Mouse (Mus musculus): ENCODE data around the gene Gjb1. TPM values are rescaled to one million over a fixed set of nuclear protein-coding genes. Genes with fewer than 3 reads are reported as not detected.

Gene Gjb1
- total RNA-seq, 2 experiments from 2014 or later, result not detected

- ATAC-seq (replicated peaks; ENCODE audit: low FRiP score, poor library complexity, severe bottlenecking), result no peak
Measured at GRCm38 (mm10) chrX:101388866-101389537, 12.8 kb downstream of the Gjb1 start.

DNA sequence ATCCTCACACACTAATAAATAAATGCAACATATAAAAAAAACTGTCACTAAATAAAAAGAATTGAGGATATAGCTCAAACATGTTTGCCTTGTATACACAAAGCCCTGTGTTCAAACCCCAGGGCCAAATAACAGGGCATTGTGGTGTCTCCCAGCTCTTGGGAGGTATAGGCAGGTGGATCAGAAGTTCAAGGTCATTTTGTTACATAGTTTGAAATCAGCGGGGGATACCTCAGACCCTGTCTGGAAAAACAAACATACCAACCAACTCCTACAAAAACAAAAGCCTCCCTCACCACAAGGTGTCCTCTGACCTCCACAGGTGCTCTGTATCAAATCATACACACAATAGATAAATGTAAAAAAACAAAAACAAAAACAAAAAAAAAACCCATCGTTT lies 18.2 kb downstream of the Gjb1 start:
- no peak for ATAC-seq (replicated peaks; ENCODE audit: low FRiP score, poor library complexity, severe bottlenecking)

- no peak for ATAC-seq (replicated peaks; ENCODE audit: low FRiP score, poor library complexity, severe bottlenecking)
Measured at GRCm38 (mm10) chrX:101396459-101396858, 20.3 kb downstream of the Gjb1 start.

GRCm38 (mm10) chrX:101418946-101419724 lies 43.0 kb downstream of the Gjb1 start:
- no peak for ATAC-seq (replicated peaks; ENCODE audit: low FRiP score, poor library complexity, severe bottlenecking)

- ATAC-seq (replicated peaks; ENCODE audit: low FRiP score, poor library complexity, severe bottlenecking), result peak; percentile 94
Measured at GRCm38 (mm10) chrX:101419725-101420699, 43.8 kb downstream of the Gjb1 start.

DNA sequence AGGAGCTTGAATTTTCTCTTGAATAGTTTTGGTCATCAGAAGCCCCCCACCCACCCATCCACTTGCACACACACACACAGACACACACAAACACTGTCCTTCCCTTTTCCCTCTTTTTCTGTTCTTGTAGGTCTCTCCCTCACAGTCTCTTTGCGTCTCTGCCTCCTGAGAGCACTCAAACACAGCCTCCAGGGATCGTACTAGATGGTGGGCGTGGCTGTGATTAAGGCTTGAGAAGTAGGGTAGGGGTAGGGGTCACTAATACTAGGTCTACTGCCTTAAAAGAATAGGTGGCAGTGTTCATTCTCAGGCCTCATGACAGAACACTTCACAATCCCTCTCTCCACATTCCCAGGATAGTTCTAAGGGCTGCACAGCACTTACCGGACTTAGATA lies 44.5 kb downstream of the Gjb1 start, which contains the start of gene Zmym3:
Gene Zmym3 (minus strand): TSS at position 150 of the 396 bp plus-strand sequence.
- no peak for ATAC-seq (replicated peaks; ENCODE audit: low FRiP score, poor library complexity, severe bottlenecking)

DNA sequence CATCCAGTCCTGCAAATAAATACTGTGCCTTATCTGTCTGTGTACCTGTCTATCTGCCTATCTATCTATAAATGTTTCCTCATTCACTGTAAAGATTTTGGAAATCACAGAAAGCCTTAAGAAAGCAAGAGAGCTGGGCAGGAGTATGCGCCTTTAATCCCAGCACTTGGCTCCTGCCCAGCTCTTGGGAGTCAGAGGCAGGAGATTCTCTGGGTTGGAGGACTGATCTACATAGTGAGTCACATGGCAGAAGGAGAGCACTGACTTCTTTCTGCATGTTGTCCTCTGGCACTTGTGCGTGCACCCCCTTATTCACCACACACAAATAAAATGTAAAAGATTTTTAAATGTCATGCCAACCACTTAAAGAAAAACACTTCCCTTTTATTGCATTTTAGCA lies 47.3 kb downstream of the Gjb1 start:
- no peak for ATAC-seq (replicated peaks; ENCODE audit: low FRiP score, poor library complexity, severe bottlenecking)

GRCm38 (mm10) chrX:101427774-101428173 lies 51.6 kb downstream of the Gjb1 start:
- no peak for ATAC-seq (replicated peaks; ENCODE audit: low FRiP score, poor library complexity, severe bottlenecking)

DNA sequence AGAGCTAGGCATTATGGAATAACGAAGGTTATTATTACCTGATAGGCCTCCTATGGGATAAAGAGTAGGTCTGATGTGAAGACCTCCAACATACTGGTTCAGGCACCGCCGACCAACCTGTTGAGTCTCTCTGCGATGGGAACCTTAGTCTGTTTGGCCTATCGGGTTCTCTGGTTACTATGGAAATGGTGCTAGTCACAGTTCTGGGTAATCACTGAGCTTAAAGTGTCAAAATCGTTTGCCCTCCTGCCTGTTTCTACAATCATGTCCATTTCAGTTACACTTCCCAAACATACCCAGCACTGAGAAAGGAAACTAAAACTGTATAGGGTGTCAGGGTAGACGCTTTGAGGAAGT lies 52.6 kb downstream of the Gjb1 start:
- peak; percentile 8; the same call in 1 of the 2 replicates for ATAC-seq (replicated peaks; ENCODE audit: low FRiP score, poor library complexity, severe bottlenecking)

DNA sequence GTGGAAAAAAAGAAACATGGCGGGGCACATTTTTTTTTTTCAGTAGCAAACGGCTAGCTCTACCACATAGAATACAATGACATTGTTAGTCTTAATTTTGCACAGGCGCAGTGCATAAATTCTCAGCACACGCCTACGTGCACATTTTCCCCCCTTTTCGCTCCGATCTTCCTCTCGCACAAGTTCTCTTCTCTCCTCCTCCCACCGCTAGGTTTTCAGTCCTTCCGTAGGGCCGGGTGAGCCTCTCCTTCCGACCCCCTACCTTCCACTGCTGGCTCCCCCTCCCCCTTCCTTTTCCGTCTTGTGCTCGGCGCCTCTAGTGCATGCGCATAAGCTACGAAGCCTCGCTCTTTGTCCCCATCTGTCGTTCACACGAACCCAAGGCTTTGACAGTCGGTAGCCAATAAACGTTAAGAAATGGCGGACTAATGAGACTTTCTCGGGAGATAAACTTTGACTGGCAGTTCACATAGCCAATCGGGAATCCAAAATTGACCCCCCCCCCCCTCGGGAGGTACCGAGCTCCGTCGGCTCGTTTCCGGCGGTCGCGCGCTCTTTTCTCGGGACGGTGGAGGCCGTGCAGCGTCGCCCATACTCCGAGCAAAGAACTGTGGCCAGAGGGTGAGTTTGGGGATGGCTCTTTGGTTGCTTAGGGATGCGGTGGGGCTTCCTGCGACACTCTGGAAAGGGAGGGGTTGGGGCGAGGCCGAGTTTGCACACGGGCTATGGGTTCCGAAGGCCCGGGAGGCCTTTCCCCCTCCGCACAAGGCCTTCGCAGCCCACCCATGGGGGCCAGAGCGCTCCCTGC lies 53.2 kb downstream of the Gjb1 start, which contains the start of gene Nono:
Gene Nono (plus strand): TSS at position 177 of the 808 bp plus-strand sequence.
- ATAC-seq (replicated peaks; ENCODE audit: low FRiP score, poor library complexity, severe bottlenecking), result peak; percentile 97

- ATAC-seq (replicated peaks; ENCODE audit: low FRiP score, poor library complexity, severe bottlenecking), result peak; percentile 35
Measured at GRCm38 (mm10) chrX:101429976-101430375, 53.8 kb downstream of the Gjb1 start.

Other genes starting within 250 kb of the Gjb1 start
- gene Snx12, start 153.8 kb upstream of the Gjb1 start, total RNA-seq (2015; ENCODE audit: low replicate concordance), result 7.1 and 9.0 TPM in 2 replicates
- 8.7 and 12.8 TPM in 2 replicates for gene Snx12, start 153.8 kb upstream of the Gjb1 start, total RNA-seq (2017; ENCODE audit: low replicate concordance)
- 11.7 and 13.3 TPM in 2 replicates for gene Foxo4, start 121.8 kb upstream of the Gjb1 start, total RNA-seq (2015; ENCODE audit: low replicate concordance)
- 18.2 and 27.3 TPM in 2 replicates for gene Foxo4, start 121.8 kb upstream of the Gjb1 start, total RNA-seq (2017; ENCODE audit: low replicate concordance)
- gene Gm614, start 112.4 kb upstream of the Gjb1 start, total RNA-seq (2015; ENCODE audit: low replicate concordance), result not detected in 2 replicates
- not detected in 2 replicates for gene Gm614, start 112.4 kb upstream of the Gjb1 start, total RNA-seq (2017; ENCODE audit: low replicate concordance)
- gene Il2rg, start 108.1 kb upstream of the Gjb1 start, total RNA-seq (2015; ENCODE audit: low replicate concordance), result 37.1 and 39.8 TPM in 2 replicates
- gene Il2rg, start 108.1 kb upstream of the Gjb1 start, total RNA-seq (2017; ENCODE audit: low replicate concordance), result 6.0 and 20.7 TPM in 2 replicates
- gene Gm20489, start 107.4 kb upstream of the Gjb1 start, total RNA-seq (2015; ENCODE audit: low replicate concordance), result not detected in 2 replicates
- not detected in 2 replicates for gene Gm20489, start 107.4 kb upstream of the Gjb1 start, total RNA-seq (2017; ENCODE audit: low replicate concordance)
- 224 and 283 TPM in 2 replicates for gene Med12, start 102.3 kb upstream of the Gjb1 start, total RNA-seq (2015; ENCODE audit: low replicate concordance)
- gene Med12, start 102.3 kb upstream of the Gjb1 start, total RNA-seq (2017; ENCODE audit: low replicate concordance), result 94.2 and 125 TPM in 2 replicates
- gene Nlgn3, start 77.2 kb upstream of the Gjb1 start, total RNA-seq (2015; ENCODE audit: low replicate concordance), result not detected in 2 replicates
- 0.26 and 1.5 TPM in 2 replicates for gene Nlgn3, start 77.2 kb upstream of the Gjb1 start, total RNA-seq (2017; ENCODE audit: low replicate concordance)
- gene Zmym3, start 44.5 kb downstream of the Gjb1 start, total RNA-seq (2015; ENCODE audit: low replicate concordance), result 1.3 and 4.3 TPM in 2 replicates
- gene Zmym3, start 44.5 kb downstream of the Gjb1 start, total RNA-seq (2017; ENCODE audit: low replicate concordance), result 2.2 and 2.3 TPM in 2 replicates
- 155 and 173 TPM in 2 replicates for gene Nono, start 52.9 kb downstream of the Gjb1 start, total RNA-seq (2015; ENCODE audit: low replicate concordance)
- 224 and 241 TPM in 2 replicates for gene Nono, start 52.9 kb downstream of the Gjb1 start, total RNA-seq (2017; ENCODE audit: low replicate concordance)
- 2.9 and 7.6 TPM in 2 replicates for gene Itgb1bp2, start 72.7 kb downstream of the Gjb1 start, total RNA-seq (2015; ENCODE audit: low replicate concordance)
- 2.3 and 4.1 TPM in 2 replicates for gene Itgb1bp2, start 72.7 kb downstream of the Gjb1 start, total RNA-seq (2017; ENCODE audit: low replicate concordance)
- gene Taf1, start 156.4 kb downstream of the Gjb1 start, total RNA-seq (2015; ENCODE audit: low replicate concordance), result 78.9 and 95.6 TPM in 2 replicates
- gene Taf1, start 156.4 kb downstream of the Gjb1 start, total RNA-seq (2017; ENCODE audit: low replicate concordance), result 129 and 147 TPM in 2 replicates